Mouse (Mus musculus): ENCODE measurements around the gene Gpx7.
A peak's percentile ranks its signal among the peaks of the same experiment; 100 is the strongest.
"Not testable (repeated sequence)": the region's sequence is repeated elsewhere in the genome, so short reads cannot be mapped to it uniquely, and the experiment has no call there.

Gpx7 gene

GRCm38 (mm10) chr4:108391124-108391523 lies 15.6 kb downstream of the Gpx7 start:
- DNase-seq (ENCODE audit: low read depth, low spot score) = no peak

GRCm38 (mm10) chr4:108388741-108389140 lies 18.0 kb downstream of the Gpx7 start:
- DNase-seq (ENCODE audit: low read depth, low spot score) = no peak

- DNase-seq (ENCODE audit: low read depth, low spot score) = peak; percentile 55
Observed at GRCm38 (mm10) chr4:108387681-108388253, 19.0 kb downstream of the Gpx7 start.

- DNase-seq (ENCODE audit: low read depth, low spot score) = no peak
Observed at GRCm38 (mm10) chr4:108387106-108387505, 19.7 kb downstream of the Gpx7 start.

- no peak for DNase-seq (ENCODE audit: low read depth, low spot score)
Observed at GRCm38 (mm10) chr4:108386087-108386486, 20.7 kb downstream of the Gpx7 start.

GRCm38 (mm10) chr4:108383183-108383714 lies 23.5 kb downstream of the Gpx7 start, which contains the start of gene Shisal2a:
Gene Shisal2a (minus strand): TSS chr4:108383349.
- DNase-seq (ENCODE audit: low read depth, low spot score) = no peak

GRCm38 (mm10) chr4:108380146-108380545 lies 26.6 kb downstream of the Gpx7 start:
- no peak for DNase-seq (ENCODE audit: low read depth, low spot score)

GRCm38 (mm10) chr4:108379476-108379875 lies 27.3 kb downstream of the Gpx7 start:
- no peak for DNase-seq (ENCODE audit: low read depth, low spot score)

GRCm38 (mm10) chr4:108372166-108372565 lies 34.6 kb downstream of the Gpx7 start:
- no peak for DNase-seq (ENCODE audit: low read depth, low spot score)

GRCm38 (mm10) chr4:108371421-108371820 lies 35.3 kb downstream of the Gpx7 start:
- no peak for DNase-seq (ENCODE audit: low read depth, low spot score)

- DNase-seq (ENCODE audit: low read depth, low spot score) = no peak
Observed at GRCm38 (mm10) chr4:108370409-108370808, 36.4 kb downstream of the Gpx7 start.

- no peak for DNase-seq (ENCODE audit: low read depth, low spot score)
Observed at GRCm38 (mm10) chr4:108369254-108369653, 37.5 kb downstream of the Gpx7 start.

- DNase-seq (ENCODE audit: low read depth, low spot score) = no peak
Observed at GRCm38 (mm10) chr4:108364111-108364476, 42.7 kb downstream of the Gpx7 start.

GRCm38 (mm10) chr4:108363355-108364110 lies 43.2 kb downstream of the Gpx7 start:
- no peak for DNase-seq (ENCODE audit: low read depth, low spot score)

GRCm38 (mm10) chr4:108362321-108363261 lies 44.2 kb downstream of the Gpx7 start:
- no peak for DNase-seq (ENCODE audit: low read depth, low spot score)

GRCm38 (mm10) chr4:108360136-108361055 lies 46.4 kb downstream of the Gpx7 start:
- peak; percentile 94 for DNase-seq (ENCODE audit: low read depth, low spot score)

GRCm38 (mm10) chr4:108358498-108358897 lies 48.3 kb downstream of the Gpx7 start:
- no peak for DNase-seq (ENCODE audit: low read depth, low spot score)

- no peak for DNase-seq (ENCODE audit: low read depth, low spot score)
Observed at GRCm38 (mm10) chr4:108357458-108357857, 49.3 kb downstream of the Gpx7 start.

GRCm38 (mm10) chr4:108353591-108353990 lies 53.2 kb downstream of the Gpx7 start:
- DNase-seq (ENCODE audit: low read depth, low spot score) = not testable (repeated sequence)

GRCm38 (mm10) chr4:108350819-108351218 lies 55.9 kb downstream of the Gpx7 start:
- no peak for DNase-seq (ENCODE audit: low read depth, low spot score)

All from brain, embryonic 18.5 days (tissue).